Mouse (Mus musculus) kidney, embryonic 15.5 days (tissue): ENCODE data around the gene Tex101. TPM values are rescaled to one million over a fixed set of nuclear protein-coding genes. Genes with fewer than 3 reads are reported as not detected.
"Not testable (repeated sequence)": the region's sequence is repeated elsewhere in the genome, so short reads cannot be mapped to it uniquely, and the experiment has no call there.

ENCODE experiments used
- ATAC-seq: fragments of 200-750 bp; cut with Nextera tagmentation; replicated peaks from 2 replicates; pipeline ENCODE4 v1.8.0; 2017; ENCODE audit warnings: moderate TSS enrichment; ENCODE audit not compliant: low FRiP score
- H3K27ac ChIP-seq: fragments of 300-500 bp; sonication (generic); 2 replicates; pipeline ENCODE4 v1.5.1; 2015; ENCODE audit warnings: mild to moderate bottlenecking, inconsistent platforms
- H3K27me3 ChIP-seq: fragments of 300-500 bp; sonication (generic); 2 replicates; pipeline ENCODE4 v1.6.1; 2015; ENCODE audit warnings: inconsistent platforms
- H3K36me3 ChIP-seq: fragments of 300-500 bp; sonication (generic); 2 replicates; pipeline ENCODE4 v1.6.1; 2015; ENCODE audit warnings: inconsistent platforms
- H3K4me1 ChIP-seq: fragments of 300-500 bp; sonication (generic); 2 replicates; pipeline ENCODE4 v1.6.1; 2015; ENCODE audit warnings: inconsistent platforms
- H3K4me2 ChIP-seq: fragments of 300-500 bp; sonication (generic); 2 replicates; pipeline ENCODE4 v1.6.1; 2015; ENCODE audit warnings: moderate library complexity, mild to moderate bottlenecking, inconsistent platforms
- H3K4me3 ChIP-seq: fragments of 300-500 bp; sonication (generic); replicated peaks from 2 replicates; pipeline ENCODE4 v1.5.1; 2015; ENCODE audit warnings: mild to moderate bottlenecking, inconsistent platforms
- H3K9ac ChIP-seq: fragments of 300-500 bp; sonication (generic); 2 replicates; pipeline ENCODE4 v1.6.1; 2015; ENCODE audit warnings: mild to moderate bottlenecking, inconsistent platforms
- H3K9me3 ChIP-seq: fragments of 300-500 bp; sonication (generic); replicated peaks from 2 replicates; pipeline ENCODE4 v1.6.1; 2016; ENCODE audit warnings: inconsistent platforms
- WGBS: fragments of 180-500 bp; shearing (Covaris S2); methylation state at CpG from one replicate; pipeline ENCODE4 v1.1.7; 2015; ENCODE audit warnings: mixed read lengths; 5-methylcytosine and 5-hydroxymethylcytosine counted together
- polyA plus RNA-seq: library from polyadenylated mRNA; unstranded; fragments of >200 nt; fragmentation: Nextera tagmentation; extraction: Ambion mirVana; gene quantifications from 2 replicates; pipeline ENCODE4 v1.2.1, GENCODE M21; 2015

Gene Tex101
- not detected in 2 replicates for polyA plus RNA-seq

GRCm38 (mm10) chr7:24676575-24676974, at the start of gene Tex101:
TSS of gene Tex101 (minus strand) at chr7:24676675.
- Histone ChIP-seq H3K27me3 (no peaks in the 10 kb centered on the region), H3K4me1 (no peaks in the 10 kb centered on the region), H3K9ac (no peak within 1 kb of the TSS), H3K4me2 (no peak within 1 kb of the TSS), H3K4me3 (no peak within 1 kb of the TSS), H3K9me3 (no peaks in the 10 kb centered on the region), H3K27ac (no peak within 1 kb of the TSS), H3K36me3 (no peaks in the 10 kb centered on the region)
- WGBS: 86% methylated on average over 9 of the region's 9 CpGs
- ATAC-seq: no peak

GRCm38 (mm10) chr7:24715039-24715438, 38.6 kb upstream of the Tex101 start:
- Histone ChIP-seq H3K4me3 (no peak overlapping the region), H3K27ac (no peak overlapping the region), H3K36me3 (no peaks in the 10 kb centered on the region), H3K4me2 (no peak overlapping the region), H3K9ac (no peak overlapping the region), H3K4me1 (no peaks in the 10 kb centered on the region), H3K9me3 (no peaks in the 10 kb centered on the region), H3K27me3 (no peaks in the 10 kb centered on the region)
- WGBS: 69% methylated on average over 6 of the region's 6 CpGs
- ATAC-seq: no peak

DNA sequence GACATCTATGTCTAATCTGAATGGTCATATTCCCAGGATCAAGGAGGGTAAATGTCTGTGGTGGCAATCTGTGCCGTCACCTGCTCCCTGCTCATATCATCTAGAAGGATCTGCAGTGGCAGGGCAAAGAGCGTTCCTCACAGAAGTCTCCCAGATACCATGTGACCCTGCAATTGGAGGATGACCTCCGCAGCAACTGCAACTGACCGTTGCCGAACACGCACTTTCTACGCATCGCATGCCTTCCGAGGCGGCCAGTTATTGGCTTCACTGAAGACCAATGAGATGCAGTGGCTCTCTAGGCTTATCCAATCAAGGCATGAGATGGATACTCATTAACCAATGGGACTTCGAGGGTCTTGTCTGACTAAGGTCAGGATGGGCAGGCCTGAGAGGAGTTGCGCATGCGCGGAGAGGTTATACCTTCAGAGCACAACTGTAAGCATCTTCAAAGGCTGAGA, 32.4 kb upstream of the Tex101 start, which contains the start of gene BC049730:
TSS of gene BC049730 (plus strand) at position 411 of the 461 bp plus-strand sequence.
- Histone ChIP-seq H3K36me3 (no peaks in the 10 kb centered on the region), H3K9me3 (no peaks in the 10 kb centered on the region), H3K4me1 (no peaks in the 10 kb centered on the region), H3K27me3 (0 out of 2 replicates have a peak, but pooled peaks cover 2% of the 10 kb centered on the region), H3K4me3 (no peak within 1 kb of the TSS), H3K9ac (no peak within 1 kb of the TSS), H3K27ac (no peak within 1 kb of the TSS), H3K4me2 (no peak within 1 kb of the TSS)
- WGBS: 91% methylated on average over 14 of the region's 14 CpGs
- ATAC-seq: no peak

GRCm38 (mm10) chr7:24702841-24703240, 26.4 kb upstream of the Tex101 start:
- H3K36me3 ChIP-seq, H3K4me2 ChIP-seq, H3K27me3 ChIP-seq, H3K9me3 ChIP-seq, H3K9ac ChIP-seq, H3K4me1 ChIP-seq, ATAC-seq, H3K27ac ChIP-seq, H3K4me3 ChIP-seq: not testable (repeated sequence)
- WGBS: 85% methylated on average over 9 of the region's 9 CpGs

GRCm38 (mm10) chr7:24697891-24698290, 21.4 kb upstream of the Tex101 start:
- not testable (repeated sequence) for H3K4me2 ChIP-seq, H3K9ac ChIP-seq, H3K4me1 ChIP-seq, H3K9me3 ChIP-seq, ATAC-seq, H3K27me3 ChIP-seq, H3K4me3 ChIP-seq, H3K36me3 ChIP-seq, H3K27ac ChIP-seq
- WGBS: 94% methylated on average over 4 of the region's 4 CpGs

GRCm38 (mm10) chr7:24692693-24693092, 16.2 kb upstream of the Tex101 start:
- not testable (repeated sequence) for H3K36me3 ChIP-seq, H3K4me2 ChIP-seq, H3K4me3 ChIP-seq, H3K27ac ChIP-seq, H3K4me1 ChIP-seq, H3K9me3 ChIP-seq, H3K9ac ChIP-seq, ATAC-seq, H3K27me3 ChIP-seq
- 72% methylated on average over 3 of the region's 3 CpGs for WGBS

DNA sequence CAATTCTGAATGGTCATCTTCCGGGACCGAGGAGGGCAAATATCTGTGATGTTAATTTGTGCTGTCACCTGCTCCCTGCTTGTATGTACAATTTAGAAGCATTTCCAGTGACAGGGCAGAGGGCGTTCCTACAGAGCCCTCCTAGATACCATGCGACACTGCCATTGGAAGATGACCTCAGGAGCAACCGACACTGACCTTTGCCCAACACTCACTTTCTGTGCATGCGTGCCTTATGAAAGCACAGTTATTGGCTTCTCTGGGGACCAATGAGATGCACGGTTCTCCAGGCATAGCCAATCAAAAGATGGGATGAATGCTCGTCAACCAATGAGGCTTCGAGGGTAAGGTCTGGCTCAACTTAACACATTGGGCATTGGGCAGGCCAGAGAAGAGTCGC, 11.0 kb upstream of the Tex101 start:
- H3K4me3 ChIP-seq: not testable (repeated sequence)
- 91% methylated on average over 10 of the region's 10 CpGs for WGBS

GRCm38 (mm10) chr7:24684121-24684520, 7.6 kb upstream of the Tex101 start:
- not testable (repeated sequence) for H3K9me3 ChIP-seq, ATAC-seq, H3K4me3 ChIP-seq, H3K4me1 ChIP-seq, H3K36me3 ChIP-seq, H3K4me2 ChIP-seq, H3K9ac ChIP-seq, H3K27ac ChIP-seq, H3K27me3 ChIP-seq
- 75% methylated on average over 7 of the region's 7 CpGs for WGBS

More for the DNA sequence above, 11.0 kb upstream of the Tex101 start:
- not testable (repeated sequence) for H3K27ac ChIP-seq, ATAC-seq, H3K9ac ChIP-seq, H3K9me3 ChIP-seq, H3K4me2 ChIP-seq, H3K4me1 ChIP-seq, H3K36me3 ChIP-seq, H3K27me3 ChIP-seq

DNA sequence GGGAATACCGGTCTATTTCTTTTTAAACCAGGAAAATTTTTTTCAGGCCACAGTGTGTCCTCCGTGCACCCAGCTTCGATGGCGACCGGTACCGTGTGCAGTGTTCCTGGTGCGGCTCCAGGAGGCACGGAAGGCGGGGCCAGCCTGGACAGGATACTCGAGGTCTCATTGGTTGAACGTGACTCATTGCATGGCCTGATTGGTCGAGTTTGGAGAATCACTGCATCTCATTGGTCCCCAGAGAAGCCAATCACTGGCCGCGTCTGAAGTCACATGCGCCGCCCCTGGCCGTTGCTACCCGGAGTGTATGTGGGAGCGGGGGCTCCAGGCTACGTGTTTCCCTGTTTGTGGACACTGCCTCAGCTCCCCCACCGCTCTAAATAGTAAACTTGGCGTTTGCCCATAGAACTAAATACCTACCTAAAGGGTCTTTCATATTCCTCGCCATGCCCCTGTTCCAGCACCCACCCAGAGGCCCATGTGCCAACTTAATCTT, 4.5 kb downstream of the Tex101 start:
- Histone ChIP-seq H3K9me3 (no peaks in the 10 kb centered on the region), H3K4me3 (no peak overlapping the region), H3K36me3 (no peaks in the 10 kb centered on the region), H3K4me2 (no peak overlapping the region), H3K9ac (no peak overlapping the region), H3K27me3 (no peaks in the 10 kb centered on the region), H3K27ac (no peak overlapping the region), H3K4me1 (no peaks in the 10 kb centered on the region)
- no peak for ATAC-seq
- 91% methylated on average over 23 of the region's 23 CpGs for WGBS

- Histone ChIP-seq H3K9me3 (no peaks in the 10 kb centered on the region), H3K36me3 (no peaks in the 10 kb centered on the region), H3K4me1 (no peaks in the 10 kb centered on the region), H3K9ac (no peak overlapping the region), H3K27me3 (no peaks in the 10 kb centered on the region), H3K4me2 (no peak overlapping the region), H3K27ac (no peak overlapping the region), H3K4me3 (no peak overlapping the region)
- 88% methylated on average over 9 of the region's 9 CpGs for WGBS
- ATAC-seq: no peak
Observed at GRCm38 (mm10) chr7:24664959-24665358, 11.5 kb downstream of the Tex101 start.

GRCm38 (mm10) chr7:24664301-24664700, 12.2 kb downstream of the Tex101 start:
- Histone ChIP-seq H3K4me1 (no peaks in the 10 kb centered on the region), H3K9me3 (no peaks in the 10 kb centered on the region)
- 39% methylated on average over 8 of the region's 8 CpGs for WGBS

GRCm38 (mm10) chr7:24662575-24662974, 13.9 kb downstream of the Tex101 start:
- no peaks in the 10 kb centered on the region for H3K4me1 ChIP-seq
- 0 out of 2 replicates have a peak, but pooled peaks have one; percentile 56 for ATAC-seq
- WGBS: 13% methylated on average over 8 of the region's 8 CpGs

More at GRCm38 (mm10) chr7:24664301-24664700, 12.2 kb downstream of the Tex101 start:
- no peak for ATAC-seq
- Histone ChIP-seq H3K36me3 (no peaks in the 10 kb centered on the region), H3K4me2 (no peak overlapping the region), H3K27me3 (no peaks in the 10 kb centered on the region), H3K4me3 (no peak overlapping the region), H3K9ac (no peak overlapping the region), H3K27ac (no peak overlapping the region)

More at GRCm38 (mm10) chr7:24662575-24662974, 13.9 kb downstream of the Tex101 start:
- Histone ChIP-seq H3K27ac (no peak overlapping the region), H3K36me3 (no peaks in the 10 kb centered on the region), H3K27me3 (no peaks in the 10 kb centered on the region), H3K9me3 (no peaks in the 10 kb centered on the region), H3K4me3 (no peak overlapping the region), H3K9ac (no peak overlapping the region), H3K4me2 (no peak overlapping the region)
